Mouse (Mus musculus): ENCODE results near the gene Adamts16. TPM values are rescaled to one million over a fixed set of nuclear protein-coding genes. Genes with fewer than 3 reads are reported as not detected.

The Adamts16 gene
- total RNA-seq, 2 experiments from 2014 or later: not detected

GRCm38 (mm10) chr13:70713331-70713730 lies 128.3 kb downstream of the Adamts16 start:
- no peak for DNase-seq

- DNase-seq: no peak
Measured at GRCm38 (mm10) chr13:70707158-70707854, 134.3 kb downstream of the Adamts16 start.

- no peak for DNase-seq
Measured at GRCm38 (mm10) chr13:70702904-70703303, 138.7 kb downstream of the Adamts16 start.

- no peak for DNase-seq
Measured at GRCm38 (mm10) chr13:70698812-70699387, 142.7 kb downstream of the Adamts16 start.

- DNase-seq: no peak
Measured at GRCm38 (mm10) chr13:70689452-70689960, 152.1 kb downstream of the Adamts16 start.

GRCm38 (mm10) chr13:70685825-70686224 lies 155.8 kb downstream of the Adamts16 start:
- DNase-seq: no peak

GRCm38 (mm10) chr13:70684976-70685609 lies 156.5 kb downstream of the Adamts16 start:
- DNase-seq: peak; percentile 7 to 14

GRCm38 (mm10) chr13:70681411-70682183 lies 160.0 kb downstream of the Adamts16 start:
- no peak for DNase-seq

- DNase-seq: no peak
Measured at GRCm38 (mm10) chr13:70680316-70680715, 161.3 kb downstream of the Adamts16 start.

Other genes starting within 250 kb of the Adamts16 start
- gene Ice1, start 204.2 kb downstream of the Adamts16 start, total RNA-seq (2021): 10 to 100 TPM; 29.4 to 29.9 TPM

Data from heart, adult 18-20 months (tissue).